Mouse (Mus musculus) forebrain, postnatal 0 days (tissue): ENCODE results near the gene Cib4. TPM values are rescaled to one million over a fixed set of nuclear protein-coding genes. Genes with fewer than 3 reads are reported as not detected.

Experiments used
- ATAC-seq: fragments of 200-750 bp; cut with Nextera tagmentation; 2 replicates; pipeline ENCODE4 v1.8.0; 2017; ENCODE audit warnings: mild to moderate bottlenecking, moderate library complexity
- DNase-seq: peaks from one replicate; pipeline ENCODE4 v3.0.0-alpha.2; 2015
- H3K27ac ChIP-seq: fragments of 300-500 bp; sonication (generic); 2 replicates; pipeline ENCODE4 v1.5.1; 2014; ENCODE audit warnings: low read depth, mild to moderate bottlenecking, antibody characterized with exemption, low read length, moderate library complexity, mixed read lengths
- H3K27me3 ChIP-seq: fragments of 300-500 bp; sonication (generic); 2 replicates; pipeline ENCODE4 v1.6.1; 2014; ENCODE audit warnings: mild to moderate bottlenecking, low read length, mixed read lengths; ENCODE audit not compliant: insufficient read depth
- H3K36me3 ChIP-seq: fragments of 300-500 bp; sonication (generic); 2 replicates; pipeline ENCODE4 v1.6.1; 2014; ENCODE audit warnings: mild to moderate bottlenecking, moderate library complexity; ENCODE audit not compliant: insufficient read depth
- H3K4me1 ChIP-seq: fragments of 300-500 bp; sonication (generic); 2 replicates; pipeline ENCODE4 v1.6.1; 2014; ENCODE audit warnings: antibody characterized with exemption; ENCODE audit not compliant: insufficient read depth
- H3K4me2 ChIP-seq: fragments of 300-500 bp; sonication (generic); 2 replicates; pipeline ENCODE4 v1.6.1; 2014; ENCODE audit warnings: low read depth, mild to moderate bottlenecking, moderate library complexity
- H3K4me3 ChIP-seq: fragments of 300-500 bp; sonication (generic); 2 replicates; pipeline ENCODE4 v1.5.1; 2014; ENCODE audit warnings: low read depth, low read length, mixed read lengths
- H3K9ac ChIP-seq: fragments of 300-500 bp; sonication (generic); 2 replicates; pipeline ENCODE4 v1.6.1; 2014; ENCODE audit warnings: mild to moderate bottlenecking
- H3K9me3 ChIP-seq: fragments of 300-500 bp; sonication (generic); 2 replicates; pipeline ENCODE4 v1.6.1; 2016; ENCODE audit warnings: low read length
- CTCF ChIP-seq: sonication (generic); IDR thresholded peaks from 2 replicates; pipeline ENCODE4 v1.5.1; 2016; ENCODE audit warnings: antibody characterized with exemption, control low read depth, low read depth
- WGBS: fragments of 180-500 bp; shearing (Covaris S2); extraction: QIAGEN DNeasy Blood & Tissue Kit; methylation state at CpG from one replicate; pipeline ENCODE4 v1.1.7; 2014; 5-methylcytosine and 5-hydroxymethylcytosine counted together
- polyA plus RNA-seq: library from polyadenylated mRNA; unstranded; fragments of >200 nt; fragmentation: Nextera tagmentation; extraction: Ambion mirVana; gene quantifications from 2 replicates; pipeline ENCODE4 v1.2.1, GENCODE M21; 2015
- total RNA-seq: library from RNA; depleted of rRNA; stranded (reverse); fragments of >200 nt; gene quantifications from 2 replicates; pipeline ENCODE4 v1.2.3, GENCODE M21; 2014; rRNA removed

Gene Cib4
- total RNA-seq = not detected in 2 replicates
- not detected in 2 replicates for polyA plus RNA-seq

- 42% methylated on average over 2 of the region's 2 CpGs for WGBS
- Histone ChIP-seq H3K36me3 (no peaks in the 10 kb centered on the region), H3K9me3 (no peaks in the 10 kb centered on the region), H3K4me1 (no peaks in the 10 kb centered on the region), H3K27ac (no peak within 1 kb of the TSS), H3K9ac (no peak within 1 kb of the TSS), H3K27me3 (no peaks in the 10 kb centered on the region), H3K4me2 (no peak within 1 kb of the TSS), H3K4me3 (no peak within 1 kb of the TSS)
- no peak for DNase-seq
- ATAC-seq = no peak
- no peak for TF ChIP-seq CTCF
These were observed at the start of gene Cib4 for GRCm38 (mm10) chr5:30545698-30546097. Gene Cib4, minus strand, starts transcription at chr5:30545836.

GRCm38 (mm10) chr5:30594953-30595560 lies 49.4 kb upstream of the Cib4 start:
- Histone ChIP-seq H3K9ac (no peak overlapping the region), H3K4me2 (no peak overlapping the region), H3K27ac (no peak overlapping the region), H3K9me3 (no peaks in the 10 kb centered on the region), H3K27me3 (no peaks in the 10 kb centered on the region), H3K4me1 (no peaks in the 10 kb centered on the region; the same call in 1 of the 2 replicates), H3K36me3 (no peaks in the 10 kb centered on the region), H3K4me3 (no peak overlapping the region)
- no peak for TF ChIP-seq CTCF
- DNase-seq (no peak), ATAC-seq (no peak)
- 43% methylated on average over 6 of the region's 6 CpGs for WGBS

- peaks cover 5% of the 10 kb centered on the region; the same call in 1 of the 2 replicates for H3K27me3 ChIP-seq
- H3K4me2 ChIP-seq = no peak overlapping the region
- no peaks in the 10 kb centered on the region for H3K9me3 ChIP-seq
- no peak for DNase-seq
- no peaks in the 10 kb centered on the region; the same call in 1 of the 2 replicates for H3K4me1 ChIP-seq
- H3K36me3 ChIP-seq = no peaks in the 10 kb centered on the region
- H3K4me3 ChIP-seq = no peak overlapping the region
- no peak overlapping the region for H3K27ac ChIP-seq
- no peak for TF ChIP-seq CTCF
- no peak overlapping the region for H3K9ac ChIP-seq
- ATAC-seq = no peak
- WGBS = 36% methylated on average over 10 of the region's 10 CpGs
These were observed 48.3 kb upstream of the Cib4 start for GRCm38 (mm10) chr5:30593811-30594504.

- Histone ChIP-seq H3K4me1 (no peaks in the 10 kb centered on the region; the same call in 1 of the 2 replicates), H3K4me3 (no peak overlapping the region), H3K27ac (no peak overlapping the region), H3K9ac (no peak overlapping the region), H3K9me3 (no peaks in the 10 kb centered on the region), H3K36me3 (no peaks in the 10 kb centered on the region), H3K4me2 (no peak overlapping the region), H3K27me3 (peaks cover 5% of the 10 kb centered on the region; the same call in 1 of the 2 replicates)
- ATAC-seq (no peak), DNase-seq (no peak)
- 63% methylated on average over 11 of the region's 11 CpGs for WGBS
- TF ChIP-seq CTCF = no peak
These were observed 47.7 kb upstream of the Cib4 start for GRCm38 (mm10) chr5:30593360-30593759.

DNA sequence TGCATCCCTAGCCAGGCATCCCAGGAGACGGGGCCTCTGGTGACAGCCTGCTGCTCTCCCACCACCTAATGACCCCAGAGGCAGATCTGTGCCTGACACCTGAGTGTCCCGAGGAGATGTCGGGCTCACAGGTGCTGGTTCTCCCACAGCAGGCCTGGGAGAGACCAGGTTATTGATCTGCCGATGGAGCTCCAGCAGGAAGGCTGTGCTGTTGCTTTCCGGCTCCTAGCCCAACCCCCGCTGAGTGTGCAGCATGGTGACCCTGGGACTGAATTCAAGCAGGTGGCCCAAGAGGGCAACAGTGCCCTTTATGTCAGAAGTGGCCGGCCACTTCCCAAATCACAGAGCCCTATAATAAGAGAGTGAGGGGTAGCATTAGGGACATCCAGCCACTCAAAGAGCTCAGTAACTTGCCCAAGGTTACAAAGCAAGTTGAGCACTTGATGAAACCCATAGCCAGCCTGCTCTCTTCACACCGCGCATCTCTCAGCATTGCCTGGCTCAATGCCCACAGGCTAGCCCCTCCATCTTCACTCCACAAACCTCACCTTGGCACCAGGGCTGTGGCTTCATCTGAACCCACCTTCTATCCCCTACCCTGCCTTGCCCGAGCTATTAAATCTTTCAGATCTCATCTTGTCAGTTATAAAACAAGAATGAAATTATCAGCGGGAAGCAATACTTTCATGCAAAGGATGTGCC lies 46.8 kb upstream of the Cib4 start:
- peaks cover 5% of the 10 kb centered on the region; the same call in 1 of the 2 replicates for H3K27me3 ChIP-seq
- H3K9me3 ChIP-seq = no peaks in the 10 kb centered on the region
- 79% methylated on average over 11 of the region's 11 CpGs for WGBS
- no peaks in the 10 kb centered on the region; the same call in 1 of the 2 replicates for H3K4me1 ChIP-seq
- no peak for ATAC-seq
- no peak overlapping the region for H3K9ac ChIP-seq
- H3K27ac ChIP-seq = no peak overlapping the region
- H3K36me3 ChIP-seq = no peaks in the 10 kb centered on the region
- no peak overlapping the region for H3K4me2 ChIP-seq
- no peak overlapping the region for H3K4me3 ChIP-seq
- TF ChIP-seq CTCF = no peak
- no peak for DNase-seq

DNA sequence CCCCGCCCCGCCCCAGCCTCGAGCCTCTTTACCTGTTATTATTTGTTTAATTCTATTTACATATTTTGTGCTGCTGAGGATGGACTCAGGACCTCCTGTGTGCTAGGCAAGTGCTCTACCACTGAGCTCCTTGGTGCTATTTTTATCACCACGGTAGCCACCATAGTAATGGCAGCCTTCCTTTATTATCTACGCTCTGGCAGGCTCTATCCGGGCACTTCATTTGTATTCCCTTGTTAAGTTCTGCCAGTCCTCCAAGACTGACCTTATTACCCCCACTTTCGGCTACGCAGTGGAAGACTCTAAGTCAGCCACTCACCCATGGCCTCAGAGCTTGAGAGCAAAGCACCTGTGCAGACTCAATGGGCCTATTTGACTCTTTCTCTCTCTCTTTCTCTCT lies 46.1 kb upstream of the Cib4 start:
- 84% methylated on average over 8 of the region's 8 CpGs for WGBS
- H3K9ac ChIP-seq = no peak overlapping the region
- H3K27me3 ChIP-seq = peaks cover 5% of the 10 kb centered on the region; the same call in 1 of the 2 replicates
- no peak overlapping the region for H3K4me2 ChIP-seq
- H3K27ac ChIP-seq = no peak overlapping the region
- no peaks in the 10 kb centered on the region for H3K36me3 ChIP-seq
- no peaks in the 10 kb centered on the region for H3K9me3 ChIP-seq
- H3K4me1 ChIP-seq = no peaks in the 10 kb centered on the region; the same call in 1 of the 2 replicates
- H3K4me3 ChIP-seq = no peak overlapping the region
- no peak for TF ChIP-seq CTCF
- DNase-seq (no peak), ATAC-seq (no peak)
